Mouse (Mus musculus) T-cell, adult 2 months (primary cell): ENCODE measurements at regions not wholly inside any gene's neighbourhood (a gene's known extent, or its start where the extent isn't known, plus 50 kb on each side); places are given as distances from the start of the nearest gene placed in this dataset.
A peak's percentile ranks its signal among the peaks of the same experiment; 100 is the strongest.

Source experiments
- DNase-seq: peaks from one replicate; pipeline ENCODE4 v3.0.0; 2022; ENCODE audit warnings: low spot score

DNA sequence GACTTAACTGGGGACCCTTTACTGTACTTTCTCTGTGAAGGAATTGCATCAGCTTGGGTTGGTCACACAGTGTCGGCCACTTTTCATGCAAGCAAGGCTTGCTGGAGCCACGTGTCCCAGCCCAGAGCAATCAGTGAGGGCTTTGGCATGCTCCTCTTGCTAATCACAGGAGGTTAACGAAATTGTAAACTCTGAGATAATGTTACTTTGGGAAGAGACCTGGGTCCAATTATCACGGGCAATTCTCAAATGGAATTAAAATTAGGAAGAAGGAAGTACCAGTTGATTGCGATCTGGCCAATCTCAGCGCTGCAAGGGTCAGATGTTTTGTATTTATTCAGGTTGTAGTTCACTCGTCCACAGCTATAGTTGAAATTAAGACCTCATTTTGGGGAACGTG lies 153.2 kb downstream of the Dusp6 start:
- no peak for DNase-seq

DNA sequence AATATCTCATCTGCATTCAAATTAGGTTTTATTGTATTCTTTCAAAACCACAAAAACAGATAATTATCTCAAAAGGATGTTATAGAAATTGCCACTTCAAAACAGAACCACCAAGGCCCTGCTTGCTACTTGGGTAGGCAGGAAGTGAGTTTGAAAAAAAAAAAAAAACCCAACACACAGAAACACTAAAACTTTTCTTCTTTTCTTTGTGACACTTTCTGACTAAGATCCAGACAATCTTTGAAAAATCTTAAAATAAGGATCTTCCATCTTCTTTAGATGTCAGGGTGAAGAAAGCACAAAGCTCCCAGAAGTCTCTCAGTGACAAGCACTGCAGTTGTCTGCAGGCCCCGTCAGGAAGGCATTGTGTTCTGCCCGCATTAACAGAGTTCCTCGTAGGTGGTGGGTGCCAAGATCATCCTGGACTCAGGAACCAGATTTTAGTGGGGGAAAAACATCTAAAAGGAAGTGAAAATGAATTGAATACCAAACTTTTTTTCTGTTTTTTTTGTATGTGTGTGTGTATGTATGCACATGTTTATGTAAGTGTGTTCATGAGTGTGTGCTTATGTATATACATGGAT lies 154.0 kb downstream of the Dusp6 start:
- DNase-seq: peak; percentile 35

DNA sequence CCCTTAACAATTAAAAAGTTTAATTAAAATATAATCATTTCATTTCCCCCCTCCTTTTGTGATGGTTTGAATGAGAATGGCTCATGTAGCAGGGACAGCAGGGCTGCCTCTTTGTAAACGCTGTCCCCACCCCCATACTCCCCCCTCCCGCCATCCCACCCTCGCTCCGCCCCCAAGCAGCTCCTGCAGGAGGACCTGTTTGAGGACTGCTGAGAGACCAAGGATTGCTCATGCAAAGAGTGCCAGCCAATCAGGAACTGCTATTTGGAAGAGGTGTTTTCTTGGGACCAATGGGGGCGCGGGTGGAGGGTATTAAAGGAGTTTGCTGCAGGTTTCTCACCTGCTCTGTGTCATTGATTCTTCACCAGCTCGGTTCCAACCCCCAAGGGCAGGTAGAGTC lies 154.6 kb downstream of the Dusp6 start:
- no peak for DNase-seq

- no peak for DNase-seq
Observed at GRCm38 (mm10) chr10:99418497-99418896, 155.5 kb downstream of the Dusp6 start.

DNA sequence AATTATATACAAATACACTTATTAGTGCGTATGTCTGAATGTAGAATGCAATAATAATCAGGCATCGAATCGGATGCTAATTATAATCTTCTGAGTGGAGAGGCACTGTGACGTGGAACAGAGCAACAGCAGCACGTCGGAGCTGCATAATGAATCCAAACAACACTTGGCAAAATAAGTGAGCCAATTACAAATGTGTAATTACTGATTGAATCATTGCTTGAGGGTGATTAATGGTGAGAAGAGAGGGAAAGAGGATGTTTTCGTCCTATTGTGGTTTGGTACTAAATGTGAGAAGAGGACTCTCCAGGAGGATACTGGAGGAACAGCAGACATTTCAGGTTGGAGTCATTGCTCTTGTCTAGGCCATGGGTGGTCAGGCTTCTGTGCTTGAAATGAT lies 156.5 kb downstream of the Dusp6 start:
- no peak for DNase-seq

DNA sequence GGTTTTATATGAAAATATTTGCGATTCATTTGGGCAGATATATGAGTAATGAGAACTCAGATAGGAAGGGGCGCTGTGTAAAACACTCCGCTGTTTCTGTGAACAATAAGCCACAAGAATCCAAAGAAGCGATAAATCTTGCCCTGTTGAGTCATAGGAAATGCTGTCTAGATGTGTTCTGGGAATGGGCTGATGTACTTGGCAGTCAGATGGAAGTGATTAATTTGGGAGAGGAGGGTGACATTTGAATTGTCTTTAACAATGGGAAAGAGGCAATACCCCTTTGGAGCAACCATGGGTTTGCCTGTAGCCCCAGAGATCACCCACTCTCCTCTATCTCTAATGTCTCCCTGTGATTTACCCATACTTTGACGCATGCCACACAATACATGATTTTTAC lies 160.4 kb downstream of the Dusp6 start:
- DNase-seq: no peak

DNA sequence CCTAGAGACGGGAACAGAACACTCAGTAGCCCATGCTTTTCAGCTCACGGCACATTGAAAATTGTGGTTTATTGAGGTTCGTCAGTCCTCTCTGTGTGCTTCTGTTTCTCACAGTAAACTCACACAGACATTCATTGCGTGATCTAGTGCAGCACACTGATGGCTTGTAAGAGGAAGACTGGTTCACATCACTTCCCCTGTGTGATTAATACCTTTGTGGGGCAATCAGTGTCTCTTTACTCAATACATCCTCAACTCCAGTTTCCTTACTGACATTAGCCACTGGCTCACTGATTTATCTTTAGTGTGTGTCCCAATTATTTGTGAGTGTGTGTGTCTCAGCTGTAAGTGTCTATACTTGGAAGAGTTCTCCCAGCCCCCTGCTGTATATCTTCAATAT lies 162.2 kb downstream of the Dusp6 start:
- no peak for DNase-seq

- no peak for DNase-seq
Observed at GRCm38 (mm10) chr10:99430175-99430574, 167.1 kb downstream of the Dusp6 start.

DNA sequence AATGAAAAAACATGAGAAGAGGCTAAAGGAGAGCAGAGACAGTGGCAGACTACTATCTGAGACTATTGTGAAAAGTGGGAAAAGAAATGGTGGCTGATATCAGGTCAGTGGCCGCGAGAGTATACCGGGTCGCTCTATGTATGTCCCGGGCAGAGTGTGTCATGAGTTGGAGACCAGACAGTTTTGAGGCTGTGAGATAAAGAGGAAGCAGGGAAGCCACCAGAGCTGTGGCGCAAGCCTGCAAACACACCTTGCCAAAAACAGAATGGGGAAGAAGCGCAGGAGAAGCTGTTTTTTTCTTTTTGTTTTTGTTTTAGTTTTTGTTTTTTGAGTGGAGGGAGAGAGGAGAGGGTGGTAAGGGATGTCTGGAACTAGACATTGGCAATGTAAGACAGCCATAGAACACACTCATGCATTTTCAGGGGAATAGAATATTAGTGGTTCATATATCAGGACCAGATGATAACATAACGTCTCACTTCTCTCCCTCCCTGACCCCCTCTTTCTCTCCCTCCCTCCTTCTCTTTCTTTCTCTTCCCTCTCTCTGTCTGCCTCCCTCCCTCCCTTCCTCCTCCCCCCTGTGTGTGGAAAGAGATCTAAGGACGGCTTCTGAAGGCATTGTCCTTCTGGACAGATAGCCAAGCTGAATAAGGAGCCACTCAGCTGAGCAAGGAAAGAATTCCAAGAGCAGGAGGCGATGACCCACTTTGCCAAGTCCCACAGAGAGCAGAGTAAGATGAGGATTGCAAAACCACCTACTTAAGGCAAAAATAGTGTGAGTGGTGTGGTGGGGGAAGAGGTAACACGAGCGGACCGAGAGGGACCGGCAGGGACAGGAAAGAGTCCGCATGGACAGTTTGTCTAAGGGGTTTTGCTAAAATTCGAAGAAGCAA lies 167.9 kb downstream of the Dusp6 start:
- DNase-seq: no peak

- no peak for DNase-seq
Observed at GRCm38 (mm10) chr10:99437060-99437459, 174.0 kb downstream of the Dusp6 start.

DNA sequence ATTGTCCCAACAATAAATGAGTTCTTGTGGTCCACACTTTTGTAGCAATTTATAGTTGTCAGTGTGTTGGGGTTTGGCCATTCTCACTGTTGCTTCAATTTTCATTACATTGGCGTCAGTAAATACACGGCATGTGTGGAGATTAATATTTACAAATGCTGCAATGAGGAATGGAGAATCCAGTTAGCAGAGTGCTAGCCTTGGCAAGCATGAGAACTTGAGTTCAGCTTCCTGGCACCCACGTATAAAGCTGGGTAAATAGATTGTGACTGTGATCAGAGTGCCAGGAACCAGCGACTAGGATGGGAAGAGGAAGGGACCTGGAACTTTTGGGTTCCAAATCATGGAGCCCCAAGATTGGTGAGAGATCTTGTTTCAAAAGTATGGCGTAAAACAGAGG lies 177.1 kb downstream of the Dusp6 start:
- no peak for DNase-seq

GRCm38 (mm10) chr10:99441014-99441413 lies 178.0 kb downstream of the Dusp6 start:
- peak; percentile 53 for DNase-seq

GRCm38 (mm10) chr10:99441931-99442330 lies 178.9 kb downstream of the Dusp6 start:
- no peak for DNase-seq

DNA sequence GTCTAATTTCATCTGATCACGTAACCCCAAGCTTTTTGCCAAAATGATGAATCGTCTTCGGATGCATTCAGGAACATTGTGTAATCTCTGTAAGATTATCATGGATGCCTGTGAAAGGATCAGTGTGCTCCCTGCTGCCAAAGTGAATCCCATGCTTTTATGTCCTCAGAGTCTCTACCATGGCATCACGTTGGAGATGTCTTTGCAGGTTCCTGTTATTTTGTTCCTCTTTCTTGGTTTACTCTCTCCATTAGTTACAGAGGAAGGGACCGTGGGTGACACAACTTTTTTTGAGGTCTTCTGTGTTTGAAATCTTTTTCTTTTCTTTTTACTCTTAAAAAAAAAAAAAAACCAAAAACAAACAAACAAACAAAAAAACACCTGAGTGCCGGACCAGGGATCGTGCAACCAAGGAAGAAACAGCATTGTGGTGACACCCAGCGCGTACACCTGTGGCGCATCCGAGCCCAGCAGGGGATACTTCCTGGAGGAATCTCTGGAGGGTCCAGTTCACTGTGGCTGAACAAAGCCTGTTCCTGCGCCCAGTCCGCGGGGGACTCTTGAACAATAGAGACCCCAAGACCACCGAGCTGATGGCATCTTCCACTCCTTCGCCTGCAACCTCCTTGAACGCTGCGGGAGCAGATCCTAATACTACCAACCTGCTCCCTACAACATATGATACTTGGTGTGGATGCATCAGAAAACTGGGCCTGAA lies 180.6 kb downstream of the Dusp6 start:
- DNase-seq: no peak

DNA sequence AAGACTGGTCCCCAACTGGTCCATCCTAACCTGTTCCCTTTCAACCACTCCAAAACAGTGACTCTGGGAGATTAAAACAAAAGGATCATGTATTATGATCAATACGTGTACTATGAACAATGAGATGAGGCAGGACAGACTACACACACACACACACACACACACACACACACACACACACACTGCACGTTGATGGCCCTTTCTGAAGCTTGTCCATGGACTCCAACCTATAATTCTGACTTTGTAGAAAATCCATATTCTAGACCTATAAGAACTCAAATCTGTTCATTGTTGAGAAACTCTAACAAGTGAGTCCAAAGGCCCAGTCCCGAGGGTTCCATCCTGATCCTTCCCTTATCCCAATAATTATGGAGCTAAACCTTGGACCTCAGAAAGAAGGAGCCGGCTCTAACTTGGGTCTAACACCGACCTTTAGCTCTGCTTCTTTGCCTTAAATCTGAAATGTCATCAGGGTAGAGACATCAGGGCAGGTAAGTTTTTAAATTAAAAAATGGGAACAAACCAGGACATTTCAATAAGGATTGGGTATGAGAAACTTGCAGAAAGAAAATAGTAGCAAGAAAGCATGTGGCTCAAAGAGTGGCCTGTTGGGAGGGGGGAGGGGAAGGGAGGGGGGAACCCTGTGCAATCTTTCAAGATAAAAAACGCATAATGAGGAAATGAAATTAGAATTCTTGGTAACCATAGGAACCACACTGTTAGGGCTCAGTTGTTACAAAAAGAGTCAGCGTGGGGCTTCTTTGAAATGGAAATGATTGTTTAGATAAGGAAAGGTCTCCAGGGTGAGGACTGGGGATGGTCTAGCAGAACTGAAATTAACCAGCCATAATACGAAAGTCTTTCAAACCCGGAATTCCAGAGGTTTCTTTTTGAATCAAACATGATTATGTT lies 187.9 kb downstream of the Dusp6 start:
- no peak for DNase-seq

- no peak for DNase-seq
Observed at GRCm38 (mm10) chr10:99451639-99452417, 188.8 kb downstream of the Dusp6 start.

GRCm38 (mm10) chr10:99456180-99456579 lies 193.1 kb downstream of the Dusp6 start:
- no peak for DNase-seq

GRCm38 (mm10) chr10:99458047-99458446 lies 195.0 kb downstream of the Dusp6 start:
- DNase-seq: no peak

DNA sequence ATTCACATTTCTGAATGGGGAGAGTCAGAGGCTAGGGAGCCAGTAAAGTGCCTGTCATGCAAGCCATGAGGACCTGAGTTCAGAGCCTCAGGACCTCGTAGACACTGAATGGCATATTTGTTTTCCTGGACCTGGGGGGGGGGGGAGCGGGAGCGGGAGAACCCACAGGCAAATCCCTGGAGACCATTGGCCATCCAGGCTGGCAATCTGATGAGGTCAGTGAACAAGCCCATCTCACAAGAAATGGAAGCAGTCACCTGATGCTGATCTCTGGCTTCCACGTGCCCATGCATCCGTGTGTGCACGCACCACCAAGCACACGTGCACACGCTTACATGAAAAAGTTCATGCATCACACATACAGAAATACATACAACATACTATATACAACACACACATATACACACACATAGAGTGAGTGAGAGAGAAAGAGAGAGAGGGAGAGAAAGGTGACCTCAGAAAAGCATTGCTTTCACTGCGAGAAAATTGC lies 196.2 kb downstream of the Dusp6 start:
- no peak for DNase-seq

DNA sequence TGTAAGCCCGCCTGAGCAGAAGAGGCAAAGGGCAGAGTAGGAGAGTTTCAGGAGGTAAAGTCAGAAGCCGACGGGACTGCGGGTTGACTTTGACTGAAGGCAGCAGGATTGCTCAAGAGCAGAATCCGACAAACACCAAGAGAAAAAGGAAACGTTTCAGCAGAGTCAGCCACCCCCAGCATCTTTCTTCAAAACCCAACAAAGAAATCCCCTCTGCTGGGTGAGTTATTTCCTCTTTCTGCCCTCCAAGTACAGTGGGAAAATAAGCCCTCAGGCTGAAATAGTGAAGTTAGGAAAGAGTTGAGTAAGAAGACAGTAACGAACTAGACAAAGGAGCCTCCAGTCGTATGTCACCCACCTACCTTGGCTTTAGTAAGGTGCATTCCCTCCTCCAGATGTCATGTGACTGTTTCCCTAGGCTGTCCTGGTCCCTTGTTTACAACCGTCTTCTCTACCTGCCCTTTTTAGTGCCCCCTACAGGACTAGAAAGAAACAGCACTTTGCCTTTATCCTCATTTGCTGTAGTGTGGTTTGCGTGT lies 196.9 kb downstream of the Dusp6 start:
- DNase-seq: peak; percentile 57
